Mouse (Mus musculus): ENCODE measurements around the gene Grik4. TPM values are rescaled to one million over a fixed set of nuclear protein-coding genes. Genes with fewer than 3 reads are reported as not detected.

Gene Grik4
- total RNA-seq, 2 experiments from 2014 or later: 0.11 to 0.36 TPM

GRCm38 (mm10) chr9:42488071-42488470 is 456.2 kb downstream of the Grik4 start:
- DNase-seq: no peak

- no peak for DNase-seq
These were observed 457.4 kb downstream of the Grik4 start for GRCm38 (mm10) chr9:42486913-42487312.

GRCm38 (mm10) chr9:42484667-42485066 is 459.6 kb downstream of the Grik4 start:
- no peak for DNase-seq

GRCm38 (mm10) chr9:42482944-42483343 is 461.3 kb downstream of the Grik4 start:
- DNase-seq: no peak

- no peak for DNase-seq
These were observed 468.1 kb downstream of the Grik4 start for GRCm38 (mm10) chr9:42476166-42476565.

- no peak for DNase-seq
These were observed 470.0 kb downstream of the Grik4 start for GRCm38 (mm10) chr9:42474244-42474643.

GRCm38 (mm10) chr9:42471921-42472747 is 472.2 kb downstream of the Grik4 start:
- peak; percentile 83 for DNase-seq

GRCm38 (mm10) chr9:42471214-42471613 is 473.1 kb downstream of the Grik4 start:
- DNase-seq: peak; percentile 60

GRCm38 (mm10) chr9:42469323-42469722 is 475.0 kb downstream of the Grik4 start:
- no peak for DNase-seq

- DNase-seq: no peak
These were observed 475.9 kb downstream of the Grik4 start for GRCm38 (mm10) chr9:42468360-42468759.

Small RNA genes within 50 kb of the gene (microRNA-seq; reads per million reads assigned to microRNA genes)
- gene Gm27509 (ENCODE audit: borderline replicate concordance in 2 of 2): 0 reads per million in 2 experiments

Other genes with a start within 250 kb of the Grik4 start
- 10 to 100 TPM; 49.0 to 51.4 TPM for gene Arhgef12, start 162.7 kb upstream of the Grik4 start, total RNA-seq (2021)
- 1 to 10 TPM; 1.0 to 1.4 TPM for gene Tmem136, start 172.1 kb upstream of the Grik4 start, total RNA-seq (2021)

Measured in gastrocnemius, postnatal 25 days (tissue).